Mouse (Mus musculus): ENCODE data around the gene Pelp1. TPM values are rescaled to one million over a fixed set of nuclear protein-coding genes. Genes with fewer than 3 reads are reported as not detected.

The Pelp1 gene
- polyA plus RNA-seq (2015; fragmentation: Nextera tagmentation; extraction: Ambion mirVana): 33.3 and 33.6 TPM in 2 replicates

- ATAC-seq (ENCODE audit: low FRiP score): peak; percentile 99
- Histone ChIP-seq H3K27ac (peak within 1 kb of the TSS; percentile 83), H3K9ac (peak within 1 kb of the TSS; percentile 99), H3K4me2 (peak within 1 kb of the TSS; percentile 82), H3K36me3 (peaks cover 9% of the 10 kb centered on the region), H3K4me1 (replicated peaks) (peaks cover 23% of the 10 kb centered on the region), H3K9me3 (no peaks in the 10 kb centered on the region), H3K4me3 (peak within 1 kb of the TSS; percentile 98), H3K27me3 (peaks cover 5% of the 10 kb centered on the region; the same call in 1 of the 2 replicates)
- WGBS: under 1% methylated on average over 59 of the region's 59 CpGs
Observed at GRCm38 (mm10) chr11:70409594-70410296, at the start of gene Pelp1. Gene Pelp1, minus strand, starts transcription at chr11:70410031.

- Histone ChIP-seq H3K4me3 (peak within 1 kb of the TSS; percentile 42), H3K9ac (peak within 1 kb of the TSS; percentile 68), H3K4me1 (replicated peaks) (peaks cover 15% of the 10 kb centered on the region), H3K9me3 (no peaks in the 10 kb centered on the region), H3K36me3 (peaks cover 5% of the 10 kb centered on the region), H3K27ac (no peak within 1 kb of the TSS), H3K4me2 (peak within 1 kb of the TSS; percentile 64), H3K27me3 (peaks cover 62% of the 10 kb centered on the region)
- ATAC-seq (ENCODE audit: low FRiP score): no peak
- 20% methylated on average over 31 of the region's 32 CpGs for WGBS
Observed at GRCm38 (mm10) chr11:70458688-70459600, 49.1 kb upstream of the Pelp1 start, which contains the start of gene Zmynd15. Gene Zmynd15, plus strand, starts transcription at chr11:70459433.

- peak overlapping the region; percentile 43; the same call in 1 of the 2 replicates for H3K9ac ChIP-seq
- no peak overlapping the region for H3K27ac ChIP-seq
- peaks cover 11% of the 10 kb centered on the region for H3K36me3 ChIP-seq
- H3K4me1 ChIP-seq (replicated peaks): peaks cover 27% of the 10 kb centered on the region
- no peaks in the 10 kb centered on the region for H3K9me3 ChIP-seq
- WGBS: 93% methylated on average over 9 of the region's 9 CpGs
- peaks cover 7% of the 10 kb centered on the region for H3K27me3 ChIP-seq
- peak overlapping the region; percentile 63; the same call in 1 of the 2 replicates for H3K4me3 ChIP-seq
- ATAC-seq (ENCODE audit: low FRiP score): no peak
- H3K4me2 ChIP-seq: peak overlapping the region; percentile 59; the same call in 1 of the 2 replicates
Observed at GRCm38 (mm10) chr11:70453261-70454044, 43.6 kb upstream of the Pelp1 start.

- Histone ChIP-seq H3K27me3 (no peaks in the 10 kb centered on the region), H3K4me1 (replicated peaks) (peaks cover 27% of the 10 kb centered on the region), H3K9me3 (no peaks in the 10 kb centered on the region), H3K4me3 (peak within 1 kb of the TSS; percentile 63), H3K27ac (peak within 1 kb of the TSS; percentile 97), H3K4me2 (peak within 1 kb of the TSS; percentile 59), H3K9ac (peak within 1 kb of the TSS; percentile 79), H3K36me3 (peaks cover 11% of the 10 kb centered on the region)
- WGBS: under 1% methylated on average over 46 of the region's 46 CpGs
- peak; percentile 98 for ATAC-seq (ENCODE audit: low FRiP score)
Observed at GRCm38 (mm10) chr11:70451797-70452498, 42.1 kb upstream of the Pelp1 start, which contains the start of gene Med11. Gene Med11, plus strand, starts transcription at chr11:70451919.

- Histone ChIP-seq H3K9me3 (no peaks in the 10 kb centered on the region), H3K27me3 (no peaks in the 10 kb centered on the region), H3K4me2 (no peak overlapping the region), H3K36me3 (peaks cover 11% of the 10 kb centered on the region), H3K4me1 (replicated peaks) (peaks cover 27% of the 10 kb centered on the region), H3K4me3 (no peak overlapping the region), H3K27ac (no peak overlapping the region), H3K9ac (no peak overlapping the region)
- 79% methylated on average over 2 of the region's 2 CpGs for WGBS
- no peak for ATAC-seq (ENCODE audit: low FRiP score)
Observed at GRCm38 (mm10) chr11:70450926-70451325, 41.1 kb upstream of the Pelp1 start.

- Histone ChIP-seq H3K27ac (no peak overlapping the region), H3K36me3 (0 out of 2 replicates have a peak, but pooled peaks cover 3% of the 10 kb centered on the region), H3K4me1 (replicated peaks) (peaks cover 8% of the 10 kb centered on the region), H3K9me3 (no peaks in the 10 kb centered on the region), H3K27me3 (no peaks in the 10 kb centered on the region), H3K9ac (no peak overlapping the region), H3K4me2 (no peak overlapping the region), H3K4me3 (no peak overlapping the region)
- 80% methylated on average over 1 of the region's 1 CpGs for WGBS
- ATAC-seq (ENCODE audit: low FRiP score): no peak
Observed at GRCm38 (mm10) chr11:70447373-70447772, 37.5 kb upstream of the Pelp1 start.

GRCm38 (mm10) chr11:70446756-70447155 lies 36.9 kb upstream of the Pelp1 start:
- 36% methylated on average over 3 of the region's 3 CpGs for whole genome bisulfite sequencing
- Histone ChIP-seq H3K27me3 (no peaks in the 10 kb centered on the region), H3K36me3 (peaks cover 9% of the 10 kb centered on the region; the same call in 1 of the 2 replicates), H3K9me3 (no peaks in the 10 kb centered on the region), H3K4me3 (no peak overlapping the region), H3K4me2 (no peak overlapping the region), H3K4me1 (replicated peaks) (peaks cover 5% of the 10 kb centered on the region; the same call in 1 of the 2 replicates), H3K27ac (no peak overlapping the region), H3K9ac (no peak overlapping the region)
- ATAC-seq (ENCODE audit: low FRiP score): no peak

GRCm38 (mm10) chr11:70444667-70445066 lies 34.8 kb upstream of the Pelp1 start:
- WGBS: 79% methylated on average over 6 of the region's 6 CpGs

GRCm38 (mm10) chr11:70443964-70444363 lies 34.1 kb upstream of the Pelp1 start:
- WGBS: 90% methylated on average over 3 of the region's 3 CpGs
- Histone ChIP-seq H3K9ac (no peak overlapping the region), H3K4me1 (replicated peaks) (no peaks in the 10 kb centered on the region), H3K36me3 (peaks cover 34% of the 10 kb centered on the region), H3K4me2 (no peak overlapping the region), H3K27me3 (no peaks in the 10 kb centered on the region), H3K9me3 (no peaks in the 10 kb centered on the region), H3K4me3 (no peak overlapping the region), H3K27ac (no peak overlapping the region)
- no peak for ATAC-seq (ENCODE audit: low FRiP score)

More at GRCm38 (mm10) chr11:70444667-70445066, 34.8 kb upstream of the Pelp1 start:
- Histone ChIP-seq H3K9ac (no peak overlapping the region), H3K4me3 (no peak overlapping the region), H3K27ac (no peak overlapping the region), H3K4me1 (replicated peaks) (no peaks in the 10 kb centered on the region), H3K27me3 (no peaks in the 10 kb centered on the region), H3K4me2 (no peak overlapping the region), H3K9me3 (no peaks in the 10 kb centered on the region), H3K36me3 (peaks cover 27% of the 10 kb centered on the region)
- ATAC-seq (ENCODE audit: low FRiP score): no peak

GRCm38 (mm10) chr11:70441882-70442281 lies 32.1 kb upstream of the Pelp1 start:
- ATAC-seq (ENCODE audit: low FRiP score): no peak
- whole genome bisulfite sequencing: 93% methylated on average over 7 of the region's 7 CpGs
- no peaks in the 10 kb centered on the region for H3K27me3 ChIP-seq
- no peak overlapping the region for H3K4me2 ChIP-seq
- H3K36me3 ChIP-seq: peaks cover 55% of the 10 kb centered on the region
- no peaks in the 10 kb centered on the region for H3K9me3 ChIP-seq
- no peaks in the 10 kb centered on the region for H3K4me1 ChIP-seq (replicated peaks)
- H3K9ac ChIP-seq: no peak overlapping the region
- H3K27ac ChIP-seq: no peak overlapping the region
- H3K4me3 ChIP-seq: no peak overlapping the region

- Histone ChIP-seq H3K27ac (no peak overlapping the region), H3K9ac (no peak overlapping the region), H3K4me1 (replicated peaks) (peaks cover under 1% of the 10 kb centered on the region; the same call in 1 of the 2 replicates), H3K4me2 (no peak overlapping the region), H3K27me3 (no peaks in the 10 kb centered on the region), H3K36me3 (peaks cover 67% of the 10 kb centered on the region), H3K9me3 (no peaks in the 10 kb centered on the region), H3K4me3 (no peak overlapping the region)
- ATAC-seq (ENCODE audit: low FRiP score): no peak
- WGBS: 92% methylated on average over 4 of the region's 4 CpGs
Observed at GRCm38 (mm10) chr11:70440637-70441036, 30.8 kb upstream of the Pelp1 start.
